Comparison of ENCODE assay signal across 25 mouse cellular contexts in genomic region chr8:122088631-122089030, GRCm38 (mm10).
A peak's percentile ranks its signal among the peaks of the same experiment; 100 is the strongest.
DNase-seq lines count a peak whose midpoint lies in the region; ATAC-seq lines count a peak whose summit lies in the region.
"Had no signal": no experiment of that assay in that cellular context is flagged by ENCODE, and none has a peak within 500 bp of the region (broad histone marks: within the 10 kb centered on the region; RNA-seq: fewer than 3 reads in every experiment).

No protein-coding gene starts in this region.

- intact Hi-C loops in gastrocnemius, postnatal 14 days (cut with DNase I; ENCODE audit: low total_unique reads) = no loop called here

- H3K27me3 ChIP-seq in hindbrain, embryonic 14.5 days (ENCODE audit: control insufficient read depth, insufficient read depth, low read length) = no peaks in the 10 kb centered on the region
- no peaks in the 10 kb centered on the region for H3K27me3 ChIP-seq in intestine, embryonic 16.5 days (replicated peaks; ENCODE audit: control insufficient read depth, insufficient read depth, low read length)
- H3K27me3 ChIP-seq: embryonic facial prominence, embryonic 12.5 days; limb, embryonic 15.5 days; liver, embryonic 15.5 days; neural tube, embryonic 13.5 days had no signal

- peak; percentile 50 for DNase-seq in gastrocnemius, postnatal 14 days
- no peak for DNase-seq in gastrocnemius, adult 8-10 months (ENCODE audit: low spot score in 2 of 2)
- peak; percentile 29 for DNase-seq in NIH3T3 (ENCODE audit: low read depth)
- peak; percentile 52 for DNase-seq in gastrocnemius, postnatal 25 days
- DNase-seq in lung, postnatal 4 days = peak; percentile 31 to 67
- no peak for DNase-seq in hindbrain, embryonic 14.5 days (ENCODE audit: low spot score)
- DNase-seq: adrenal gland, adult 8-10 months; cerebellum, adult 9-10 months; embryo, embryonic 11 days; heart, postnatal 36 days; kidney, adult 9 months had no signal

- no peak overlapping the region for H3K27ac ChIP-seq in hindbrain, embryonic 14.5 days
- H3K27ac ChIP-seq in intestine, embryonic 16.5 days (ENCODE audit: low read length) = no peak overlapping the region
- H3K27ac ChIP-seq: embryonic facial prominence, embryonic 12.5 days; hindbrain, embryonic 12.5 days; limb, embryonic 10.5 days; limb, embryonic 15.5 days; liver, embryonic 15.5 days; macrophage; midbrain, embryonic 13.5 days; neural tube, embryonic 13.5 days had no signal

- H3K4me3 ChIP-seq in hindbrain, embryonic 14.5 days (replicated peaks; ENCODE audit: low read length) = no peak overlapping the region
- H3K4me3 ChIP-seq in intestine, embryonic 16.5 days (ENCODE audit: low read length) = no peak overlapping the region
- H3K4me3 ChIP-seq: embryonic facial prominence, embryonic 12.5 days; hindbrain, embryonic 12.5 days; limb, embryonic 10.5 days; limb, embryonic 15.5 days; liver, embryonic 15.5 days; midbrain, embryonic 13.5 days; neural tube, embryonic 13.5 days had no signal

- H3K36me3 ChIP-seq in hindbrain, embryonic 14.5 days (replicated peaks; ENCODE audit: control insufficient read depth, insufficient read depth) = no peaks in the 10 kb centered on the region
- H3K36me3 ChIP-seq in intestine, embryonic 16.5 days (ENCODE audit: control insufficient read depth, insufficient read depth, low read length) = no peaks in the 10 kb centered on the region
- H3K36me3 ChIP-seq: embryonic facial prominence, embryonic 12.5 days; hindbrain, embryonic 12.5 days; limb, embryonic 10.5 days; limb, embryonic 15.5 days; liver, embryonic 15.5 days; midbrain, embryonic 13.5 days; neural tube, embryonic 13.5 days had no signal

- no peak for ATAC-seq in hindbrain, embryonic 14.5 days (ENCODE audit: low FRiP score)
- ATAC-seq in intestine, embryonic 16.5 days = no peak
- ATAC-seq: activated CD4-positive, CD25-positive, alpha-beta regulatory T cell, adult 4 months; CD4-positive, CD25-positive, alpha-beta regulatory T cell, adult 4 months; forebrain, embryonic 16.5 days; intestine, postnatal 0 days; midbrain, embryonic 13.5 days had no signal

- H3K4me1 ChIP-seq in hindbrain, embryonic 14.5 days (replicated peaks; ENCODE audit: control insufficient read depth, insufficient read depth, low read length) = 0 out of 2 replicates have a peak, but pooled peaks cover 9% of the 10 kb centered on the region
- H3K4me1 ChIP-seq in intestine, embryonic 16.5 days (ENCODE audit: control insufficient read depth, insufficient read depth, low read length) = no peaks in the 10 kb centered on the region
- H3K4me1 ChIP-seq: liver, embryonic 15.5 days had no signal

- H3K4me2 ChIP-seq in hindbrain, embryonic 14.5 days (replicated peaks) = no peak overlapping the region
- no peak overlapping the region for H3K4me2 ChIP-seq in intestine, embryonic 16.5 days (ENCODE audit: low read depth, low read length)
- H3K4me2 ChIP-seq: embryonic facial prominence, embryonic 12.5 days; heart, embryonic 11.5 days; hindbrain, embryonic 12.5 days; limb, embryonic 15.5 days; liver, embryonic 15.5 days; midbrain, embryonic 13.5 days; neural tube, embryonic 13.5 days had no signal

- H3K9me3 ChIP-seq in hindbrain, embryonic 14.5 days (ENCODE audit: control insufficient read depth, low read length) = no peaks in the 10 kb centered on the region
- no peaks in the 10 kb centered on the region for H3K9me3 ChIP-seq in intestine, embryonic 16.5 days (ENCODE audit: control insufficient read depth, low read length)
- H3K9me3 ChIP-seq: embryonic facial prominence, embryonic 12.5 days; hindbrain, embryonic 12.5 days; limb, embryonic 10.5 days; limb, embryonic 15.5 days; liver, embryonic 15.5 days; midbrain, embryonic 13.5 days; neural tube, embryonic 13.5 days had no signal

- no peak overlapping the region for H3K9ac ChIP-seq in hindbrain, embryonic 14.5 days
- no peak overlapping the region for H3K9ac ChIP-seq in intestine, embryonic 16.5 days (ENCODE audit: low read depth, low read length)
- H3K9ac ChIP-seq: embryonic facial prominence, embryonic 12.5 days; hindbrain, embryonic 12.5 days; limb, embryonic 15.5 days; liver, embryonic 15.5 days; midbrain, embryonic 13.5 days; neural tube, embryonic 13.5 days had no signal

- WGBS in hindbrain, embryonic 14.5 days = 83% methylated on average over 16 of the region's 16 CpGs
- WGBS in intestine, embryonic 16.5 days = 88% methylated on average over 16 of the region's 16 CpGs

Comparison
In these comparisons a context has a peak if more than half of its experiments do, and no peak if none do; other contexts are left out.
1. DNase-seq: peak in gastrocnemius, postnatal 14 days (single experiment), NIH3T3 (single experiment), gastrocnemius, postnatal 25 days (single experiment) and lung, postnatal 4 days (2 of 2); none in gastrocnemius, adult 8-10 months (0 of 2) and hindbrain, embryonic 14.5 days (single experiment).